ENCODE assay signal across 9 mouse cellular contexts in genomic region chr7:96796788-96797485, GRCm38 (mm10).
DNase-seq lines count a peak whose midpoint lies in the region; ATAC-seq and TF ChIP-seq lines count a peak whose summit lies in the region.
"Had no signal": no experiment of that assay in that cellular context is flagged by ENCODE, and none has a peak within 500 bp of the region (broad histone marks: within the 10 kb centered on the region; RNA-seq: fewer than 3 reads in every experiment).

No protein-coding gene starts in this region.

- ATAC-seq in lung, embryonic 15.5 days (ENCODE audit: borderline replicate concordance, extremely low read depth, low FRiP score, low TSS enrichment): peak; percentile 62
- peak; percentile 89 for ATAC-seq in midbrain, postnatal 0 days (ENCODE audit: low FRiP score)

- peak overlapping the region; percentile 97 for H3K27ac ChIP-seq in lung, embryonic 15.5 days
- peak overlapping the region; percentile 84 for H3K27ac ChIP-seq in embryonic facial prominence, embryonic 10.5 days (replicated peaks)
- peak overlapping the region; percentile 85 for H3K27ac ChIP-seq in layer of hippocampus, adult 2 months
- peak overlapping the region; percentile 44; the same call in 1 of the 2 replicates for H3K27ac ChIP-seq in midbrain, postnatal 0 days (ENCODE audit: low read depth, low read length)
- H3K27ac ChIP-seq: liver, embryonic 14.5 days had no signal

- peak overlapping the region; percentile 18 for H3K4me3 ChIP-seq in lung, embryonic 15.5 days
- H3K4me3 ChIP-seq in embryonic facial prominence, embryonic 10.5 days: no peak overlapping the region
- H3K4me3 ChIP-seq in layer of hippocampus, adult 2 months: peak overlapping the region; percentile 34; the same call in 1 of the 2 replicates
- no peak overlapping the region for H3K4me3 ChIP-seq in midbrain, postnatal 0 days (ENCODE audit: low read depth, low read length)

- 57% methylated on average over 20 of the region's 20 CpGs for WGBS in lung, embryonic 15.5 days
- WGBS in embryonic facial prominence, embryonic 10.5 days: 57% methylated on average over 20 of the region's 20 CpGs
- 29% methylated on average over 20 of the region's 20 CpGs for WGBS in midbrain, postnatal 0 days

- H3K4me2 ChIP-seq in lung, embryonic 15.5 days: peak overlapping the region; percentile 45
- H3K4me2 ChIP-seq in midbrain, postnatal 0 days (ENCODE audit: low read depth, low read length, poor library complexity, severe bottlenecking): peak overlapping the region; percentile 13; the same call in 1 of the 2 replicates

- H3K27me3 ChIP-seq in lung, embryonic 15.5 days: no peaks in the 10 kb centered on the region
- peaks cover 4% of the 10 kb centered on the region; the same call in 1 of the 2 replicates for H3K27me3 ChIP-seq in embryonic facial prominence, embryonic 10.5 days (replicated peaks; ENCODE audit: low read depth, poor library complexity, severe bottlenecking)
- no peaks in the 10 kb centered on the region for H3K27me3 ChIP-seq in midbrain, postnatal 0 days (ENCODE audit: insufficient read depth, low read length)

- no peak for TF ChIP-seq CTCF in layer of hippocampus, adult 2 months (conservative IDR thresholded peaks at IDR 0.05)
- TF ChIP-seq CTCF in midbrain, postnatal 0 days (IDR thresholded peaks at IDR 0.05): no peak

- DNase-seq in lung, postnatal 25 days (ENCODE audit: low spot score): no peak
- peak; percentile 46 for DNase-seq in embryonic facial prominence, embryonic 10.5 days (ENCODE audit: low spot score)
- peak; percentile 26 to 42 for DNase-seq in heart, postnatal 10 days
- peak; percentile 50 to 77 for DNase-seq in layer of hippocampus, adult 2 months (ENCODE audit: low spot score in 2 of 2)
- peak; percentile 86 for DNase-seq in midbrain, postnatal 0 days (ENCODE audit: low spot score)
- peak; percentile 69 for DNase-seq in testis, postnatal 10 days (ENCODE audit: low spot score)
- DNase-seq in urinary bladder, postnatal 10 days (ENCODE audit: low spot score): no peak

- H3K9ac ChIP-seq in lung, embryonic 15.5 days: no peak overlapping the region; the same call in 1 of the 2 replicates
- no peak overlapping the region for H3K9ac ChIP-seq in midbrain, postnatal 0 days (replicated peaks; ENCODE audit: low read length, poor library complexity, severe bottlenecking)
- H3K9ac ChIP-seq: liver, embryonic 14.5 days had no signal

- H3K36me3 ChIP-seq in lung, embryonic 15.5 days: no peaks in the 10 kb centered on the region
- peaks cover 43% of the 10 kb centered on the region for H3K36me3 ChIP-seq in embryonic facial prominence, embryonic 10.5 days (replicated peaks)
- no peaks in the 10 kb centered on the region for H3K36me3 ChIP-seq in midbrain, postnatal 0 days (ENCODE audit: insufficient read depth, low read length)

- H3K4me1 ChIP-seq in lung, embryonic 15.5 days: peaks cover 52% of the 10 kb centered on the region
- peaks cover 69% of the 10 kb centered on the region for H3K4me1 ChIP-seq in embryonic facial prominence, embryonic 10.5 days
- peaks cover 11% of the 10 kb centered on the region; the same call in 1 of the 2 replicates for H3K4me1 ChIP-seq in midbrain, postnatal 0 days (ENCODE audit: insufficient read depth, low read length)

- no peaks in the 10 kb centered on the region for H3K9me3 ChIP-seq in lung, embryonic 15.5 days
- H3K9me3 ChIP-seq in embryonic facial prominence, embryonic 10.5 days: no peaks in the 10 kb centered on the region
- no peaks in the 10 kb centered on the region for H3K9me3 ChIP-seq in midbrain, postnatal 0 days (ENCODE audit: low read length)

- intact Hi-C loops in heart, postnatal 10 days (cut with DNase I): no loop called here

Comparison
In these comparisons a context has a peak if more than half of its experiments do, and no peak if none do; other contexts are left out.
1. H3K27ac ChIP-seq: peak in every context shown above with its lines; median percentile 97 in lung, embryonic 15.5 days; 85 in layer of hippocampus, adult 2 months; 84 in embryonic facial prominence, embryonic 10.5 days; 44 in midbrain, postnatal 0 days.
2. H3K4me3 ChIP-seq: peak in lung, embryonic 15.5 days (single experiment) and layer of hippocampus, adult 2 months (single experiment); none in embryonic facial prominence, embryonic 10.5 days (single experiment) and midbrain, postnatal 0 days (single experiment).
3. DNase-seq: peak in embryonic facial prominence, embryonic 10.5 days (single experiment), heart, postnatal 10 days (2 of 2), layer of hippocampus, adult 2 months (2 of 2), midbrain, postnatal 0 days (single experiment) and testis, postnatal 10 days (single experiment); none in lung, postnatal 25 days (single experiment) and urinary bladder, postnatal 10 days (single experiment).